Mouse (Mus musculus) telencephalon, adult 2 months (tissue): ENCODE measurements around the gene Rab30.
"Not testable (repeated sequence)": the region's sequence is repeated elsewhere in the genome, so short reads cannot be mapped to it uniquely, and the experiment has no call there.

Experiments used
- DNase-seq: peaks from one replicate; pipeline ENCODE4 v3.0.0-alpha.2; 2011; ENCODE audit warnings: low read depth, low spot score

Gene Rab30

GRCm38 (mm10) chr7:92741152-92741860, at the start of gene Rab30:
Gene Rab30, plus strand, starts transcription at chr7:92741603.
- peak; percentile 99 for DNase-seq

GRCm38 (mm10) chr7:92696395-92696794, 45.0 kb upstream of the Rab30 start:
- DNase-seq: no peak

GRCm38 (mm10) chr7:92698770-92699169, 42.6 kb upstream of the Rab30 start:
- DNase-seq: no peak

GRCm38 (mm10) chr7:92703661-92704060, 37.7 kb upstream of the Rab30 start:
- DNase-seq: no peak

- DNase-seq: no peak
These were observed 35.9 kb upstream of the Rab30 start for GRCm38 (mm10) chr7:92705534-92705933.

- DNase-seq: no peak
These were observed 34.7 kb upstream of the Rab30 start for GRCm38 (mm10) chr7:92706711-92707110.

GRCm38 (mm10) chr7:92709573-92709972, 31.8 kb upstream of the Rab30 start:
- DNase-seq: no peak

GRCm38 (mm10) chr7:92711593-92711992, 29.8 kb upstream of the Rab30 start:
- DNase-seq: no peak

- no peak for DNase-seq
These were observed 26.3 kb upstream of the Rab30 start for GRCm38 (mm10) chr7:92715055-92715454.

- no peak for DNase-seq
These were observed 21.1 kb upstream of the Rab30 start for GRCm38 (mm10) chr7:92720156-92720905.

- no peak for DNase-seq
These were observed 17.7 kb upstream of the Rab30 start for GRCm38 (mm10) chr7:92723750-92724149.

GRCm38 (mm10) chr7:92724261-92724660, 17.1 kb upstream of the Rab30 start:
- DNase-seq: no peak

GRCm38 (mm10) chr7:92729583-92729982, 11.8 kb upstream of the Rab30 start:
- not testable (repeated sequence) for DNase-seq

GRCm38 (mm10) chr7:92730465-92730864, 10.9 kb upstream of the Rab30 start:
- DNase-seq: no peak

- no peak for DNase-seq
These were observed 10.4 kb upstream of the Rab30 start for GRCm38 (mm10) chr7:92730959-92731358.

GRCm38 (mm10) chr7:92732136-92732535, 9.3 kb upstream of the Rab30 start:
- no peak for DNase-seq

GRCm38 (mm10) chr7:92737560-92737959, 3.8 kb upstream of the Rab30 start:
- DNase-seq: no peak

GRCm38 (mm10) chr7:92739956-92740355, 1.4 kb upstream of the Rab30 start:
- DNase-seq: no peak

- DNase-seq: no peak
These were observed 840 bp upstream of the Rab30 start for GRCm38 (mm10) chr7:92740411-92741115.

- DNase-seq: no peak
These were observed 452 bp downstream of the Rab30 start for GRCm38 (mm10) chr7:92741861-92742249.

GRCm38 (mm10) chr7:92742341-92742741, 938 bp downstream of the Rab30 start:
- DNase-seq: no peak

GRCm38 (mm10) chr7:92742774-92743173, 1.4 kb downstream of the Rab30 start:
- no peak for DNase-seq
